Mouse (Mus musculus): ENCODE data around the gene Ercc4.
A peak's percentile ranks its signal among the peaks of the same experiment; 100 is the strongest.
"Not testable (repeated sequence)": the region's sequence is repeated elsewhere in the genome, so short reads cannot be mapped to it uniquely, and the experiment has no call there.

Gene Ercc4

GRCm38 (mm10) chr16:13109156-13109989, at the start of gene Ercc4:
Gene Ercc4 (plus strand): TSS chr16:13109684.
- peak; percentile 87 for DNase-seq (ENCODE audit: low read depth, low spot score)

- DNase-seq (ENCODE audit: low read depth, low spot score): no peak
Measured at GRCm38 (mm10) chr16:13061113-13061512, 48.4 kb upstream of the Ercc4 start.

- peak; percentile 78 for DNase-seq (ENCODE audit: low read depth, low spot score)
Measured at GRCm38 (mm10) chr16:13074176-13074575, 35.3 kb upstream of the Ercc4 start.

GRCm38 (mm10) chr16:13080161-13080560, 29.3 kb upstream of the Ercc4 start:
- DNase-seq (ENCODE audit: low read depth, low spot score): peak; percentile 55

GRCm38 (mm10) chr16:13083155-13083798, 26.2 kb upstream of the Ercc4 start:
- DNase-seq (ENCODE audit: low read depth, low spot score): no peak

- no peak for DNase-seq (ENCODE audit: low read depth, low spot score)
Measured at GRCm38 (mm10) chr16:13108356-13108755, 1.1 kb upstream of the Ercc4 start.

- DNase-seq (ENCODE audit: low read depth, low spot score): no peak
Measured at GRCm38 (mm10) chr16:13109990-13110595, 609 bp downstream of the Ercc4 start.

- DNase-seq (ENCODE audit: low read depth, low spot score): no peak
Measured at GRCm38 (mm10) chr16:13114821-13115220, 5.3 kb downstream of the Ercc4 start.

GRCm38 (mm10) chr16:13115466-13115865, 6.0 kb downstream of the Ercc4 start:
- not testable (repeated sequence) for DNase-seq (ENCODE audit: low read depth, low spot score)

- peak; percentile 89 for DNase-seq (ENCODE audit: low read depth, low spot score)
Measured at GRCm38 (mm10) chr16:13117299-13117966, 7.9 kb downstream of the Ercc4 start.

- DNase-seq (ENCODE audit: low read depth, low spot score): no peak
Measured at GRCm38 (mm10) chr16:13117967-13118430, 8.5 kb downstream of the Ercc4 start.

- DNase-seq (ENCODE audit: low read depth, low spot score): peak; percentile 81
Measured at GRCm38 (mm10) chr16:13118754-13119294, 9.3 kb downstream of the Ercc4 start.

- DNase-seq (ENCODE audit: low read depth, low spot score): peak; percentile 76
Measured at GRCm38 (mm10) chr16:13119641-13120350, 10.3 kb downstream of the Ercc4 start.

GRCm38 (mm10) chr16:13125357-13125756, 15.9 kb downstream of the Ercc4 start:
- no peak for DNase-seq (ENCODE audit: low read depth, low spot score)

GRCm38 (mm10) chr16:13127566-13127965, 18.1 kb downstream of the Ercc4 start:
- peak; percentile 63 for DNase-seq (ENCODE audit: low read depth, low spot score)

GRCm38 (mm10) chr16:13130412-13130811, 20.9 kb downstream of the Ercc4 start:
- peak; percentile 89 for DNase-seq (ENCODE audit: low read depth, low spot score)

GRCm38 (mm10) chr16:13141220-13141619, 31.7 kb downstream of the Ercc4 start:
- DNase-seq (ENCODE audit: low read depth, low spot score): no peak

GRCm38 (mm10) chr16:13143932-13144331, 34.4 kb downstream of the Ercc4 start:
- DNase-seq (ENCODE audit: low read depth, low spot score): no peak

- DNase-seq (ENCODE audit: low read depth, low spot score): peak; percentile 47
Measured at GRCm38 (mm10) chr16:13144682-13145410, 35.4 kb downstream of the Ercc4 start.

GRCm38 (mm10) chr16:13146231-13146630, 36.7 kb downstream of the Ercc4 start:
- no peak for DNase-seq (ENCODE audit: low read depth, low spot score)
